10 mouse cellular contexts compared by ENCODE assay signal in the genomic region with DNA sequence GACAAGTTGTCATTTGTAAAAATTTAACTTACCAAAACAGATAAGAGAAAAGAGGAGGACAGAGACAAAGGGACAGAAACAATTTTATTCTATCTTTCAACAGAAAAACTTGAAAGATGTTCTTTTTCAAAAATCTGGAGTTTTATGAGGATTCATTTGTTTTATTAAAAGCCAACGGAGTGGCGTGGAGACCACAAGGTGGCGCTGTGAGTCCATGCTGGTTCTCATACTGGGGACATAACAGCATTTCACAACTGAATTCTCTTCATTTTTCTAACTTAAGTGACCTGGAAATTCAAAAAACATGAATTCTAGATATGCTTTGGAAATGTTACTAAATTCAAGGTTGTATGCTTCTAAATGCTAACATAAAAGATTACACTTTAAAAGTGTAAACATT. TPM values are rescaled to one million over a fixed set of nuclear protein-coding genes. Genes with fewer than 3 reads are reported as not detected.
A peak's percentile ranks its signal among the peaks of the same experiment; 100 is the strongest.
DNase-seq lines count a peak whose midpoint lies in the region; ATAC-seq lines count a peak whose summit lies in the region.
"Had no signal": no experiment of that assay in that cellular context is flagged by ENCODE, and none has a peak within 500 bp of the region (broad histone marks: within the 10 kb centered on the region; RNA-seq: fewer than 3 reads in every experiment).

No protein-coding gene starts in this region.

- DNase-seq in heart, adult 11 months, result peak; percentile 2
- DNase-seq in A20 (ENCODE audit: low read depth, low spot score) (peak; percentile 56), ZHBTc4 (ENCODE audit: low read depth, low spot score) (peak; percentile 64)
- DNase-seq in embryo, embryonic 11 days, result peak; percentile 72
- peak; percentile 61 to 81 for DNase-seq in kidney, postnatal 25 days
- DNase-seq in testis, postnatal 10 days (ENCODE audit: low spot score), result peak; percentile 86

- H3K36me3 ChIP-seq in heart, embryonic 11.5 days (ENCODE audit: control insufficient read depth, insufficient read depth, low read length), result no peaks in the 10 kb centered on the region; the same call in 1 of the 2 replicates

- no peak overlapping the region for H3K4me3 ChIP-seq in heart, embryonic 11.5 days (ENCODE audit: low read depth, low read length)
- H3K4me3 ChIP-seq: embryonic facial prominence, embryonic 13.5 days had no signal

- 5% methylated on average over 3 of the region's 3 CpGs for WGBS in heart, embryonic 11.5 days (ENCODE audit: insufficient replicate concordance)

- H3K27me3 ChIP-seq in heart, embryonic 11.5 days (ENCODE audit: control insufficient read depth, insufficient read depth, low read length), result no peaks in the 10 kb centered on the region
- H3K27me3 ChIP-seq: embryonic facial prominence, embryonic 13.5 days had no signal

- H3K27ac ChIP-seq in heart, embryonic 11.5 days (ENCODE audit: low read depth, low read length), result no peak overlapping the region
- H3K27ac ChIP-seq: embryonic facial prominence, embryonic 13.5 days; macrophage had no signal

- no peak for ATAC-seq in heart, embryonic 11.5 days (replicated peaks; ENCODE audit: insufficient number of reproducible peaks, low FRiP score, low TSS enrichment)
- peak; percentile 77 for ATAC-seq in megakaryocyte, adult 5-6 weeks (ENCODE audit: poor library complexity, severe bottlenecking)

- H3K9me3 ChIP-seq in heart, embryonic 11.5 days (replicated peaks; ENCODE audit: control insufficient read depth, low read length), result no peaks in the 10 kb centered on the region
- H3K9me3 ChIP-seq: embryonic facial prominence, embryonic 13.5 days had no signal

- H3K9ac ChIP-seq in heart, embryonic 11.5 days (ENCODE audit: low read depth, low read length), result no peak overlapping the region
- H3K9ac ChIP-seq: embryonic facial prominence, embryonic 13.5 days had no signal

- H3K4me1 ChIP-seq in heart, embryonic 11.5 days (ENCODE audit: control insufficient read depth, insufficient read depth, low read length), result no peaks in the 10 kb centered on the region

- no peak overlapping the region for H3K4me2 ChIP-seq in heart, embryonic 11.5 days
- H3K4me2 ChIP-seq: embryonic facial prominence, embryonic 13.5 days had no signal

RNA-seq across cellular contexts. Expression of gene Cep44, which starts 20.5 kb away (rescaled TPM):
- polyA plus RNA-seq in heart, embryonic 11.5 days (2014; fragmentation: Nextera tagmentation; extraction: Ambion mirVana), result 25.7 and 28.2 TPM in 2 replicates
- total RNA-seq in megakaryocyte, adult 5-6 weeks (2015), result 34.7 and 36.2 TPM in 2 replicates
- 28.7 and 38.5 TPM in 2 replicates for total RNA-seq in megakaryocyte, adult 5-6 weeks (2017)

RNA-seq across cellular contexts. Expression of gene Fbxo8, which starts 20.5 kb away (rescaled TPM):
- polyA plus RNA-seq in heart, embryonic 11.5 days (2014; fragmentation: Nextera tagmentation; extraction: Ambion mirVana), result 43.2 and 45.0 TPM in 2 replicates
- 34.8 and 48.1 TPM in 2 replicates for total RNA-seq in megakaryocyte, adult 5-6 weeks (2015)
- 5.7 and 7.2 TPM in 2 replicates for total RNA-seq in megakaryocyte, adult 5-6 weeks (2017)

Comparison
In these comparisons a context has a peak if more than half of its experiments do, and no peak if none do; other contexts are left out.
1. DNase-seq: peak in every context shown above with its lines; median percentile 86 in testis, postnatal 10 days; 72 in embryo, embryonic 11 days; 71 in kidney, postnatal 25 days; 64 in ZHBTc4; 56 in A20; 2 in heart, adult 11 months.